Mouse (Mus musculus) hindbrain, postnatal 0 days (tissue): ENCODE data around the gene Inpp5a. TPM values are rescaled to one million over a fixed set of nuclear protein-coding genes. Genes with fewer than 3 reads are reported as not detected.

ENCODE experiments used
- ATAC-seq: fragments of 200-750 bp; cut with Nextera tagmentation; 2 replicates; pipeline ENCODE4 v1.8.0; 2017; ENCODE audit warnings: mild to moderate bottlenecking, moderate TSS enrichment, moderate library complexity
- DNase-seq: peaks from one replicate; pipeline ENCODE4 v3.0.0-alpha.2; 2015; ENCODE audit warnings: low spot score
- H3K27ac ChIP-seq: fragments of 300-500 bp; sonication (generic); 2 replicates; pipeline ENCODE4 v1.5.1; 2014; ENCODE audit warnings: mild to moderate bottlenecking
- H3K27me3 ChIP-seq: fragments of 300-500 bp; sonication (generic); 2 replicates; pipeline ENCODE4 v1.6.1; 2014; ENCODE audit warnings: low read length, mixed read lengths; ENCODE audit not compliant: insufficient read depth
- H3K36me3 ChIP-seq: fragments of 300-500 bp; sonication (generic); 2 replicates; pipeline ENCODE4 v1.6.1; 2014; ENCODE audit warnings: low read length, mixed read lengths; ENCODE audit not compliant: insufficient read depth
- H3K4me1 ChIP-seq: fragments of 300-500 bp; sonication (generic); 2 replicates; pipeline ENCODE4 v1.6.1; 2014; ENCODE audit warnings: antibody characterized with exemption, low read length, mixed read lengths; ENCODE audit not compliant: insufficient read depth
- H3K4me2 ChIP-seq: fragments of 300-500 bp; sonication (generic); 2 replicates; pipeline ENCODE4 v1.6.1; 2014; ENCODE audit warnings: low read depth, mild to moderate bottlenecking, low read length, moderate library complexity, mixed read lengths
- H3K4me3 ChIP-seq: fragments of 300-500 bp; sonication (generic); 2 replicates; pipeline ENCODE4 v1.5.1; 2014; ENCODE audit warnings: low read length
- H3K9ac ChIP-seq: fragments of 300-500 bp; sonication (generic); replicated peaks from 2 replicates; pipeline ENCODE4 v1.6.1; 2014; ENCODE audit warnings: mild to moderate bottlenecking, low read length, moderate library complexity, mixed read lengths
- H3K9me3 ChIP-seq: fragments of 300-500 bp; sonication (generic); 2 replicates; pipeline ENCODE4 v1.6.1; 2016; ENCODE audit warnings: low read length, mixed read lengths
- CTCF ChIP-seq: IDR thresholded peaks from 2 replicates; pipeline ENCODE4 v1.5.1; 2016; ENCODE audit warnings: antibody characterized with exemption, control low read depth, low read depth
- WGBS: fragments of 180-500 bp; shearing (Covaris S2); extraction: QIAGEN DNeasy Blood & Tissue Kit; methylation state at CpG from one replicate; pipeline ENCODE4 v1.1.7; 2014; 5-methylcytosine and 5-hydroxymethylcytosine counted together
- polyA plus RNA-seq: library from polyadenylated mRNA; unstranded; fragments of >200 nt; fragmentation: Nextera tagmentation; extraction: Ambion mirVana; gene quantifications from 2 replicates; pipeline ENCODE4 v1.2.1, GENCODE M21; 2015
- total RNA-seq: library from RNA; depleted of rRNA; stranded (reverse); fragments of >200 nt; gene quantifications from 2 replicates; pipeline ENCODE4 v1.2.3, GENCODE M21; 2014; rRNA removed

Inpp5a gene
- total and polyA plus RNA-seq, 2 experiments from 2014 or later, result 16.6 to 23.6 TPM

- H3K4me1 ChIP-seq, result no peaks in the 10 kb centered on the region
- WGBS, result 29% methylated on average over 12 of the region's 12 CpGs
- no peaks in the 10 kb centered on the region for H3K27me3 ChIP-seq
These were observed 227.2 kb downstream of the Inpp5a start for GRCm38 (mm10) chr7:139615767-139616766.

GRCm38 (mm10) chr7:139622568-139622967 lies 233.7 kb downstream of the Inpp5a start:
- no peak for DNase-seq

More at GRCm38 (mm10) chr7:139615767-139616766, 227.2 kb downstream of the Inpp5a start:
- Histone ChIP-seq H3K36me3 (no peaks in the 10 kb centered on the region), H3K4me2 (peak overlapping the region; percentile 29; the same call in 1 of the 2 replicates), H3K4me3 (no peak overlapping the region), H3K27ac (peak overlapping the region; percentile 68), H3K9ac (0 out of 2 replicates have a peak overlapping the region, but pooled peaks have one; percentile 3), H3K9me3 (no peaks in the 10 kb centered on the region)
- ATAC-seq, result peak; percentile 92
- peak; percentile 97 for TF ChIP-seq CTCF
- peak; percentile 91 for DNase-seq

GRCm38 (mm10) chr7:139625156-139625555 lies 236.2 kb downstream of the Inpp5a start:
- Histone ChIP-seq H3K4me1 (no peaks in the 10 kb centered on the region), H3K9ac (no peak overlapping the region), H3K27ac (no peak overlapping the region), H3K9me3 (no peaks in the 10 kb centered on the region), H3K4me3 (no peak overlapping the region), H3K36me3 (no peaks in the 10 kb centered on the region), H3K27me3 (no peaks in the 10 kb centered on the region), H3K4me2 (no peak overlapping the region)
- TF ChIP-seq CTCF, result no peak
- WGBS, result 69% methylated on average over 9 of the region's 9 CpGs
- peak; percentile 31 for DNase-seq
- ATAC-seq, result no peak

More at GRCm38 (mm10) chr7:139622568-139622967, 233.7 kb downstream of the Inpp5a start:
- Histone ChIP-seq H3K4me3 (no peak overlapping the region), H3K27me3 (no peaks in the 10 kb centered on the region), H3K4me2 (no peak overlapping the region), H3K9me3 (no peaks in the 10 kb centered on the region), H3K9ac (no peak overlapping the region), H3K36me3 (no peaks in the 10 kb centered on the region), H3K4me1 (no peaks in the 10 kb centered on the region), H3K27ac (no peak overlapping the region)
- WGBS, result 80% methylated on average over 13 of the region's 13 CpGs
- no peak for TF ChIP-seq CTCF
- ATAC-seq, result no peak

Other genes with a start within 250 kb of the Inpp5a start
- gene Lrrc27, start 176.1 kb upstream of the Inpp5a start, total RNA-seq, result 1.6 and 2.8 TPM in 2 replicates
- gene Lrrc27, start 176.1 kb upstream of the Inpp5a start, polyA plus RNA-seq, result 4.0 and 5.1 TPM in 2 replicates
- 20.4 and 24.7 TPM in 2 replicates for gene Stk32c, start 175.8 kb upstream of the Inpp5a start, total RNA-seq
- gene Stk32c, start 175.8 kb upstream of the Inpp5a start, polyA plus RNA-seq, result 1.9 and 2.0 TPM in 2 replicates
- 6.6 and 6.7 TPM in 2 replicates for gene Pwwp2b, start 140.6 kb upstream of the Inpp5a start, total RNA-seq
- gene Pwwp2b, start 140.6 kb upstream of the Inpp5a start, polyA plus RNA-seq, result 4.0 and 4.8 TPM in 2 replicates
- gene Nkx6-2, start 193.7 kb downstream of the Inpp5a start, total RNA-seq, result 18.8 and 23.2 TPM in 2 replicates
- 17.4 and 20.0 TPM in 2 replicates for gene Nkx6-2, start 193.7 kb downstream of the Inpp5a start, polyA plus RNA-seq